Mouse (Mus musculus): Measurements from ENCODE around the gene Cd151. TPM values are rescaled to one million over a fixed set of nuclear protein-coding genes. Genes with fewer than 3 reads are reported as not detected.

Cd151 gene
- polyA plus RNA-seq, 1 experiment from 2014 or later, result 49.6 TPM

- H3K27me3 ChIP-seq (replicated peaks; ENCODE audit: insufficient read depth, low read length), result no peaks in the 10 kb centered on the region
- ATAC-seq, result no peak
- H3K36me3 ChIP-seq (ENCODE audit: insufficient read depth, low read length), result no peaks in the 10 kb centered on the region
Measured at GRCm38 (mm10) chr7:141501820-141502555, 34.8 kb downstream of the Cd151 start.

GRCm38 (mm10) chr7:141502556-141502905 lies 35.3 kb downstream of the Cd151 start:
- no peak overlapping the region for H3K9ac ChIP-seq (replicated peaks; ENCODE audit: low read depth)
- ATAC-seq (no peak), DNase-seq (ENCODE audit: low spot score) (no peak)
- no peaks in the 10 kb centered on the region for H3K4me1 ChIP-seq (ENCODE audit: insufficient read depth, low read depth, low read length)
- H3K4me2 ChIP-seq (replicated peaks; ENCODE audit: low read depth, low read length), result no peak overlapping the region
- no peaks in the 10 kb centered on the region for H3K9me3 ChIP-seq (ENCODE audit: low read length)
- no peaks in the 10 kb centered on the region for H3K27me3 ChIP-seq (replicated peaks; ENCODE audit: insufficient read depth, low read length)
- H3K36me3 ChIP-seq (ENCODE audit: insufficient read depth, low read length), result no peaks in the 10 kb centered on the region
- no peak overlapping the region for H3K27ac ChIP-seq (ENCODE audit: low read length)
- WGBS, result 94% methylated on average over 5 of the region's 5 CpGs
- TF ChIP-seq CTCF (IDR thresholded peaks at IDR 0.05) (no peak), EP300 (IDR thresholded peaks at IDR 0.05) (no peak)
- no peak overlapping the region for H3K4me3 ChIP-seq (ENCODE audit: low read depth, low read length)

More at GRCm38 (mm10) chr7:141501820-141502555, 34.8 kb downstream of the Cd151 start:
- no peak overlapping the region for H3K27ac ChIP-seq (ENCODE audit: low read length)
- H3K4me3 ChIP-seq (ENCODE audit: low read depth, low read length), result no peak overlapping the region
- no peak overlapping the region for H3K4me2 ChIP-seq (replicated peaks; ENCODE audit: low read depth, low read length)
- no peak overlapping the region for H3K9ac ChIP-seq (replicated peaks; ENCODE audit: low read depth)
- no peak for DNase-seq (ENCODE audit: low spot score)
- TF ChIP-seq CTCF (IDR thresholded peaks at IDR 0.05) (no peak), EP300 (IDR thresholded peaks at IDR 0.05) (no peak)
- 91% methylated on average over 7 of the region's 7 CpGs for WGBS
- H3K4me1 ChIP-seq (ENCODE audit: insufficient read depth, low read depth, low read length), result no peaks in the 10 kb centered on the region
- H3K9me3 ChIP-seq (ENCODE audit: low read length), result no peaks in the 10 kb centered on the region

- no peak for ATAC-seq
- DNase-seq (ENCODE audit: low spot score), result no peak
- WGBS, result 76% methylated on average over 2 of the region's 2 CpGs
- H3K27ac ChIP-seq (ENCODE audit: low read length), result no peak overlapping the region
- no peak overlapping the region for H3K4me3 ChIP-seq (ENCODE audit: low read depth, low read length)
- H3K9me3 ChIP-seq (ENCODE audit: low read length), result no peaks in the 10 kb centered on the region
- H3K36me3 ChIP-seq (ENCODE audit: insufficient read depth, low read length), result no peaks in the 10 kb centered on the region
- no peak overlapping the region for H3K9ac ChIP-seq (replicated peaks; ENCODE audit: low read depth)
- TF ChIP-seq CTCF (IDR thresholded peaks at IDR 0.05) (no peak), EP300 (IDR thresholded peaks at IDR 0.05) (no peak)
- no peak overlapping the region for H3K4me2 ChIP-seq (replicated peaks; ENCODE audit: low read depth, low read length)
- no peaks in the 10 kb centered on the region for H3K4me1 ChIP-seq (ENCODE audit: insufficient read depth, low read depth, low read length)
- no peaks in the 10 kb centered on the region for H3K27me3 ChIP-seq (replicated peaks; ENCODE audit: insufficient read depth, low read length)
Measured at GRCm38 (mm10) chr7:141506278-141506677, 39.1 kb downstream of the Cd151 start.

DNA sequence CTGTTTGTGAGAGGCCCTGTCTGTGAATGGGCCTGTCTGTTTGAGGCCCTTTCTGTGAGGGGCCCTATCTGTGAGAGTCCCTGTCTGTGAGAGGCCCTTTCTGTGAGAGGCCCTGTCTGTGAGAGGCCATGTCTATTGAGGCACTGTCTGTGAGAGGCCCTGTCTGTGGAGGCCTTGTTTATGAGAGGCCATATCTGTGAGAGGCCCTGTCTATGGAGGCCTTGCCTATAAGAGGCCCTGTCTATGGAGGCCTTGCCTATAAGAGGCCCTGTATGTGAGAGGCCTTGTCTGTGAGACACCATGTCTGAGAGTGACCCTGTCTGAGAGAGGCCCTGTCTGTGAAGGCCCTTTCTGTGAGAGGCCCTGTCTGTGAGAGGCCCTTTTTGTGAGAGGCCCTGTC lies 41.0 kb downstream of the Cd151 start:
- no peak for TF ChIP-seq EP300 (IDR thresholded peaks at IDR 0.05)
- TF ChIP-seq CTCF (IDR thresholded peaks at IDR 0.05), result no peak
- DNase-seq (ENCODE audit: low spot score) (no peak), ATAC-seq (no peak)
- Histone ChIP-seq H3K4me1 (ENCODE audit: insufficient read depth, low read depth, low read length) (no peaks in the 10 kb centered on the region), H3K27me3 (replicated peaks; ENCODE audit: insufficient read depth, low read length) (no peaks in the 10 kb centered on the region), H3K9me3 (ENCODE audit: low read length) (no peaks in the 10 kb centered on the region), H3K9ac (replicated peaks; ENCODE audit: low read depth) (no peak overlapping the region), H3K36me3 (ENCODE audit: insufficient read depth, low read length) (no peaks in the 10 kb centered on the region), H3K27ac (ENCODE audit: low read length) (no peak overlapping the region), H3K4me2 (replicated peaks; ENCODE audit: low read depth, low read length) (no peak overlapping the region), H3K4me3 (ENCODE audit: low read depth, low read length) (no peak overlapping the region)

GRCm38 (mm10) chr7:141510196-141510595 lies 43.0 kb downstream of the Cd151 start:
- Histone ChIP-seq H3K27me3 (replicated peaks; ENCODE audit: insufficient read depth, low read length) (no peaks in the 10 kb centered on the region), H3K4me2 (replicated peaks; ENCODE audit: low read depth, low read length) (no peak overlapping the region), H3K9ac (replicated peaks; ENCODE audit: low read depth) (no peak overlapping the region), H3K4me1 (ENCODE audit: insufficient read depth, low read depth, low read length) (no peaks in the 10 kb centered on the region), H3K4me3 (ENCODE audit: low read depth, low read length) (no peak overlapping the region), H3K27ac (ENCODE audit: low read length) (no peak overlapping the region), H3K36me3 (ENCODE audit: insufficient read depth, low read length) (no peaks in the 10 kb centered on the region), H3K9me3 (ENCODE audit: low read length) (no peaks in the 10 kb centered on the region)
- 89% methylated on average over 5 of the region's 5 CpGs for WGBS
- no peak for ATAC-seq
- DNase-seq (ENCODE audit: low spot score), result no peak
- TF ChIP-seq EP300 (IDR thresholded peaks at IDR 0.05) (no peak), CTCF (IDR thresholded peaks at IDR 0.05) (no peak)

- 66% methylated on average over 8 of the region's 8 CpGs for WGBS
- Histone ChIP-seq H3K27me3 (replicated peaks; ENCODE audit: insufficient read depth, low read length) (no peaks in the 10 kb centered on the region), H3K9me3 (ENCODE audit: low read length) (no peaks in the 10 kb centered on the region), H3K36me3 (ENCODE audit: insufficient read depth, low read length) (no peaks in the 10 kb centered on the region), H3K4me2 (replicated peaks; ENCODE audit: low read depth, low read length) (no peak overlapping the region), H3K9ac (replicated peaks; ENCODE audit: low read depth) (no peak overlapping the region), H3K4me1 (ENCODE audit: insufficient read depth, low read depth, low read length) (no peaks in the 10 kb centered on the region), H3K27ac (ENCODE audit: low read length) (no peak overlapping the region), H3K4me3 (ENCODE audit: low read depth, low read length) (no peak overlapping the region)
- DNase-seq (ENCODE audit: low spot score) (no peak), ATAC-seq (no peak)
- no peak for TF ChIP-seq CTCF (IDR thresholded peaks at IDR 0.05)
- no peak for TF ChIP-seq EP300 (IDR thresholded peaks at IDR 0.05)
Measured at GRCm38 (mm10) chr7:141510681-141511191, 43.5 kb downstream of the Cd151 start.

Measured in lung, postnatal 0 days (tissue).